Mouse (Mus musculus) C2C12 (cell line): ENCODE measurements around the gene Rcbtb2.

Experiments
- CEBPB ChIP-seq: IDR thresholded peaks from one replicate; pipeline ENCODE4 v1.6.1; 2011; ENCODE audit warnings: low read depth, mild to moderate bottlenecking, control low read depth, moderate library complexity
- CTCF ChIP-seq: IDR thresholded peaks from one replicate; pipeline ENCODE4 v1.5.1; 2011; ENCODE audit not compliant: control insufficient read depth, insufficient read depth, insufficient read length
- FOSL1 ChIP-seq: IDR thresholded peaks from one replicate; pipeline ENCODE4 v1.8.0; 2011; ENCODE audit warnings: mild to moderate bottlenecking, low read length; ENCODE audit not compliant: poor library complexity, insufficient read depth, severe bottlenecking
- MAX ChIP-seq: IDR thresholded peaks from one replicate; pipeline ENCODE4 v1.6.1; 2011; ENCODE audit warnings: mild to moderate bottlenecking, control low read depth
- MYOD1 ChIP-seq: IDR thresholded peaks from one replicate; pipeline ENCODE4 v1.6.1; 2011; ENCODE audit warnings: low read depth; ENCODE audit not compliant: control insufficient read depth, insufficient read length
- MYOG ChIP-seq: IDR thresholded peaks from one replicate; pipeline ENCODE4 v1.6.1; 2011; ENCODE audit not compliant: control insufficient read depth, insufficient read length; ENCODE audit errors: extremely low read depth
- USF1 ChIP-seq: IDR thresholded peaks from one replicate; pipeline ENCODE4 v1.6.1; 2011; ENCODE audit warnings: low read depth, mild to moderate bottlenecking, control low read depth, moderate library complexity

- TF ChIP-seq CTCF = no peak
- TF ChIP-seq MAX = no peak
- no peak for TF ChIP-seq CEBPB
- TF ChIP-seq USF1 = no peak
- TF ChIP-seq MYOG = no peak
- TF ChIP-seq MYOD1 = no peak
- no peak for TF ChIP-seq FOSL1
Measured at GRCm38 (mm10) chr14:73145531-73145930, 22.7 kb downstream of the Rcbtb2 start.
